Mouse (Mus musculus) kidney, embryonic 15.5 days (tissue): ENCODE results near the gene Pced1b. TPM values are rescaled to one million over a fixed set of nuclear protein-coding genes. Genes with fewer than 3 reads are reported as not detected.
"Not testable (repeated sequence)": the region's sequence is repeated elsewhere in the genome, so short reads cannot be mapped to it uniquely, and the experiment has no call there.

Experiments
- ATAC-seq: fragments of 200-750 bp; cut with Nextera tagmentation; replicated peaks from 2 replicates; pipeline ENCODE4 v1.8.0; 2017; ENCODE audit warnings: moderate TSS enrichment; ENCODE audit not compliant: low FRiP score
- H3K27ac ChIP-seq: fragments of 300-500 bp; sonication (generic); 2 replicates; pipeline ENCODE4 v1.5.1; 2015; ENCODE audit warnings: mild to moderate bottlenecking, inconsistent platforms
- H3K27me3 ChIP-seq: fragments of 300-500 bp; sonication (generic); 2 replicates; pipeline ENCODE4 v1.6.1; 2015; ENCODE audit warnings: inconsistent platforms
- H3K36me3 ChIP-seq: fragments of 300-500 bp; sonication (generic); 2 replicates; pipeline ENCODE4 v1.6.1; 2015; ENCODE audit warnings: inconsistent platforms
- H3K4me1 ChIP-seq: fragments of 300-500 bp; sonication (generic); 2 replicates; pipeline ENCODE4 v1.6.1; 2015; ENCODE audit warnings: inconsistent platforms
- H3K4me2 ChIP-seq: fragments of 300-500 bp; sonication (generic); 2 replicates; pipeline ENCODE4 v1.6.1; 2015; ENCODE audit warnings: moderate library complexity, mild to moderate bottlenecking, inconsistent platforms
- H3K4me3 ChIP-seq: fragments of 300-500 bp; sonication (generic); replicated peaks from 2 replicates; pipeline ENCODE4 v1.5.1; 2015; ENCODE audit warnings: mild to moderate bottlenecking, inconsistent platforms
- H3K9ac ChIP-seq: fragments of 300-500 bp; sonication (generic); 2 replicates; pipeline ENCODE4 v1.6.1; 2015; ENCODE audit warnings: mild to moderate bottlenecking, inconsistent platforms
- H3K9me3 ChIP-seq: fragments of 300-500 bp; sonication (generic); replicated peaks from 2 replicates; pipeline ENCODE4 v1.6.1; 2016; ENCODE audit warnings: inconsistent platforms
- WGBS: fragments of 180-500 bp; shearing (Covaris S2); methylation state at CpG from one replicate; pipeline ENCODE4 v1.1.7; 2015; ENCODE audit warnings: mixed read lengths; 5-methylcytosine and 5-hydroxymethylcytosine counted together
- polyA plus RNA-seq: library from polyadenylated mRNA; unstranded; fragments of >200 nt; fragmentation: Nextera tagmentation; extraction: Ambion mirVana; gene quantifications from 2 replicates; pipeline ENCODE4 v1.2.1, GENCODE M21; 2015

Gene Pced1b
- polyA plus RNA-seq, 1 experiment from 2014 or later: 5.5 TPM

GRCm38 (mm10) chr15:97378061-97378460 lies 131.2 kb downstream of the Pced1b start:
- Histone ChIP-seq H3K4me2 (no peak overlapping the region), H3K36me3 (no peaks in the 10 kb centered on the region), H3K27me3 (no peaks in the 10 kb centered on the region), H3K9ac (no peak overlapping the region), H3K4me3 (no peak overlapping the region), H3K27ac (no peak overlapping the region), H3K4me1 (peaks cover 34% of the 10 kb centered on the region), H3K9me3 (no peaks in the 10 kb centered on the region)
- WGBS: 75% methylated on average over 4 of the region's 4 CpGs
- ATAC-seq: no peak

GRCm38 (mm10) chr15:97379489-97380304 lies 132.8 kb downstream of the Pced1b start:
- Histone ChIP-seq H3K36me3 (no peaks in the 10 kb centered on the region), H3K9ac (no peak overlapping the region), H3K4me1 (peaks cover 21% of the 10 kb centered on the region), H3K9me3 (no peaks in the 10 kb centered on the region), H3K4me2 (no peak overlapping the region), H3K27me3 (no peaks in the 10 kb centered on the region), H3K27ac (no peak overlapping the region), H3K4me3 (no peak overlapping the region)
- peak; percentile 72; the same call in 1 of the 2 replicates for ATAC-seq
- 77% methylated on average over 11 of the region's 12 CpGs for WGBS

GRCm38 (mm10) chr15:97382567-97382966 lies 135.7 kb downstream of the Pced1b start:
- 82% methylated on average over 3 of the region's 3 CpGs for WGBS
- no peak for ATAC-seq
- H3K36me3 ChIP-seq: no peaks in the 10 kb centered on the region
- H3K4me2 ChIP-seq: no peak overlapping the region
- no peaks in the 10 kb centered on the region for H3K9me3 ChIP-seq
- H3K27me3 ChIP-seq: no peaks in the 10 kb centered on the region
- H3K9ac ChIP-seq: no peak overlapping the region
- H3K4me3 ChIP-seq: no peak overlapping the region
- 0 out of 2 replicates have a peak, but pooled peaks cover 4% of the 10 kb centered on the region for H3K4me1 ChIP-seq
- H3K27ac ChIP-seq: no peak overlapping the region

GRCm38 (mm10) chr15:97383523-97384141 lies 136.7 kb downstream of the Pced1b start:
- H3K4me3 ChIP-seq: no peak overlapping the region
- H3K4me1 ChIP-seq: 0 out of 2 replicates have a peak, but pooled peaks cover 4% of the 10 kb centered on the region
- no peaks in the 10 kb centered on the region for H3K27me3 ChIP-seq
- H3K9me3 ChIP-seq: no peaks in the 10 kb centered on the region
- ATAC-seq: no peak
- 73% methylated on average over 14 of the region's 14 CpGs for WGBS
- no peaks in the 10 kb centered on the region for H3K36me3 ChIP-seq
- no peak overlapping the region for H3K9ac ChIP-seq
- no peak overlapping the region for H3K4me2 ChIP-seq
- no peak overlapping the region for H3K27ac ChIP-seq

- 90% methylated on average over 28 of the region's 28 CpGs for WGBS
- Histone ChIP-seq H3K9ac (no peak overlapping the region), H3K27me3 (no peaks in the 10 kb centered on the region), H3K4me3 (no peak overlapping the region), H3K27ac (no peak overlapping the region), H3K9me3 (no peaks in the 10 kb centered on the region), H3K4me1 (0 out of 2 replicates have a peak, but pooled peaks cover 4% of the 10 kb centered on the region), H3K36me3 (no peaks in the 10 kb centered on the region), H3K4me2 (no peak overlapping the region)
- no peak for ATAC-seq
Measured at GRCm38 (mm10) chr15:97384170-97385018, 137.5 kb downstream of the Pced1b start.

- ATAC-seq, H3K4me3 ChIP-seq, H3K27ac ChIP-seq, H3K4me1 ChIP-seq, H3K9me3 ChIP-seq, H3K27me3 ChIP-seq, H3K9ac ChIP-seq, H3K4me2 ChIP-seq, H3K36me3 ChIP-seq: not testable (repeated sequence)
- 92% methylated on average over 10 of the region's 10 CpGs for WGBS
Measured at GRCm38 (mm10) chr15:97385174-97385573, 138.3 kb downstream of the Pced1b start.

GRCm38 (mm10) chr15:97387793-97388192 lies 140.9 kb downstream of the Pced1b start:
- Histone ChIP-seq H3K27ac (no peak overlapping the region), H3K4me1 (no peaks in the 10 kb centered on the region), H3K27me3 (no peaks in the 10 kb centered on the region), H3K4me2 (no peak overlapping the region), H3K4me3 (no peak overlapping the region), H3K9me3 (no peaks in the 10 kb centered on the region), H3K9ac (no peak overlapping the region), H3K36me3 (no peaks in the 10 kb centered on the region)
- 95% methylated on average over 6 of the region's 6 CpGs for WGBS
- ATAC-seq: no peak

GRCm38 (mm10) chr15:97389577-97389976 lies 142.7 kb downstream of the Pced1b start:
- Histone ChIP-seq H3K4me2 (no peak overlapping the region), H3K9me3 (no peaks in the 10 kb centered on the region), H3K27me3 (no peaks in the 10 kb centered on the region), H3K36me3 (no peaks in the 10 kb centered on the region), H3K4me3 (no peak overlapping the region), H3K9ac (no peak overlapping the region), H3K27ac (no peak overlapping the region), H3K4me1 (no peaks in the 10 kb centered on the region)
- ATAC-seq: no peak
- 91% methylated on average over 4 of the region's 4 CpGs for WGBS

- Histone ChIP-seq H3K4me3 (no peak overlapping the region), H3K27me3 (no peaks in the 10 kb centered on the region), H3K27ac (no peak overlapping the region), H3K4me2 (no peak overlapping the region), H3K9me3 (no peaks in the 10 kb centered on the region), H3K4me1 (0 out of 2 replicates have a peak, but pooled peaks cover 3% of the 10 kb centered on the region), H3K36me3 (no peaks in the 10 kb centered on the region), H3K9ac (no peak overlapping the region)
- no peak for ATAC-seq
- WGBS: 95% methylated on average over 2 of the region's 2 CpGs
Measured at GRCm38 (mm10) chr15:97390778-97391177, 143.9 kb downstream of the Pced1b start.

GRCm38 (mm10) chr15:97391436-97391835 lies 144.5 kb downstream of the Pced1b start:
- H3K4me1 ChIP-seq: 0 out of 2 replicates have a peak, but pooled peaks cover 3% of the 10 kb centered on the region
- H3K9ac ChIP-seq: no peak overlapping the region
- no peak overlapping the region for H3K4me3 ChIP-seq
- no peaks in the 10 kb centered on the region for H3K27me3 ChIP-seq
- ATAC-seq: no peak
- no peaks in the 10 kb centered on the region for H3K9me3 ChIP-seq
- no peak overlapping the region for H3K4me2 ChIP-seq
- WGBS: 95% methylated on average over 2 of the region's 2 CpGs
- H3K36me3 ChIP-seq: no peaks in the 10 kb centered on the region
- no peak overlapping the region for H3K27ac ChIP-seq

- 80% methylated on average over 12 of the region's 12 CpGs for WGBS
- Histone ChIP-seq H3K36me3 (no peaks in the 10 kb centered on the region), H3K9me3 (no peaks in the 10 kb centered on the region), H3K9ac (no peak overlapping the region), H3K4me2 (no peak overlapping the region), H3K4me1 (0 out of 2 replicates have a peak, but pooled peaks cover 3% of the 10 kb centered on the region), H3K4me3 (no peak overlapping the region), H3K27ac (no peak overlapping the region), H3K27me3 (no peaks in the 10 kb centered on the region)
- ATAC-seq: no peak
Measured at GRCm38 (mm10) chr15:97394561-97394960, 147.7 kb downstream of the Pced1b start.
